ENCODE assay signal across 16 mouse cellular contexts in genomic region chr1:122055146-122055545, GRCm38 (mm10).
DNase-seq lines count a peak whose midpoint lies in the region; ATAC-seq and TF ChIP-seq lines count a peak whose summit lies in the region.
"Had no signal": no experiment of that assay in that cellular context is flagged by ENCODE, and none has a peak within 500 bp of the region (broad histone marks: within the 10 kb centered on the region; RNA-seq: fewer than 3 reads in every experiment).

No protein-coding gene starts in this region.

- peak; percentile 32 for TF ChIP-seq CTCF in left cerebral cortex, adult 2 months (IDR thresholded peaks at IDR 0.05)

- WGBS in embryonic facial prominence, embryonic 11.5 days, result 64% methylated on average over 1 of the region's 1 CpGs
- 81% methylated on average over 1 of the region's 1 CpGs for WGBS in embryonic facial prominence, embryonic 10.5 days

- no peak overlapping the region for H3K27ac ChIP-seq in embryonic facial prominence, embryonic 11.5 days (replicated peaks; ENCODE audit: low read depth, low read length)
- H3K27ac ChIP-seq in embryonic facial prominence, embryonic 10.5 days (replicated peaks), result no peak overlapping the region
- no peak overlapping the region for H3K27ac ChIP-seq in left cerebral cortex, adult 2 months
- H3K27ac ChIP-seq: forebrain, embryonic 15.5 days; heart, embryonic 15.5 days; hindbrain, embryonic 13.5 days; neural tube, embryonic 12.5 days had no signal

- no peaks in the 10 kb centered on the region for H3K4me1 ChIP-seq in embryonic facial prominence, embryonic 11.5 days (ENCODE audit: control insufficient read depth, insufficient read depth, low read length)
- no peaks in the 10 kb centered on the region for H3K4me1 ChIP-seq in embryonic facial prominence, embryonic 10.5 days
- H3K4me1 ChIP-seq: forebrain, embryonic 15.5 days; heart, embryonic 15.5 days; hindbrain, embryonic 13.5 days; neural tube, embryonic 12.5 days had no signal

- no peak overlapping the region for H3K4me2 ChIP-seq in embryonic facial prominence, embryonic 11.5 days (ENCODE audit: low read depth, low read length)
- H3K4me2 ChIP-seq: forebrain, embryonic 15.5 days; heart, embryonic 15.5 days; hindbrain, embryonic 13.5 days; neural tube, embryonic 12.5 days had no signal

- no peaks in the 10 kb centered on the region for H3K9me3 ChIP-seq in embryonic facial prominence, embryonic 11.5 days (replicated peaks; ENCODE audit: control insufficient read depth, low read length)
- H3K9me3 ChIP-seq in embryonic facial prominence, embryonic 10.5 days, result no peaks in the 10 kb centered on the region
- H3K9me3 ChIP-seq: forebrain, embryonic 15.5 days; heart, embryonic 15.5 days; hindbrain, embryonic 13.5 days; neural tube, embryonic 12.5 days had no signal

- intact Hi-C loops in left cerebral cortex, adult 2 months (cut with DNase I), result no loop called here

- H3K36me3 ChIP-seq in embryonic facial prominence, embryonic 11.5 days (replicated peaks; ENCODE audit: control insufficient read depth, insufficient read depth, low read depth, low read length), result no peaks in the 10 kb centered on the region
- H3K36me3 ChIP-seq in embryonic facial prominence, embryonic 10.5 days (replicated peaks), result no peaks in the 10 kb centered on the region
- H3K36me3 ChIP-seq: forebrain, embryonic 15.5 days; heart, embryonic 15.5 days; hindbrain, embryonic 13.5 days; neural tube, embryonic 12.5 days had no signal

- H3K27me3 ChIP-seq in embryonic facial prominence, embryonic 11.5 days (ENCODE audit: control insufficient read depth, insufficient read depth, low read length), result no peaks in the 10 kb centered on the region
- no peaks in the 10 kb centered on the region for H3K27me3 ChIP-seq in embryonic facial prominence, embryonic 10.5 days (replicated peaks; ENCODE audit: low read depth, poor library complexity, severe bottlenecking)
- H3K27me3 ChIP-seq: forebrain, embryonic 15.5 days; heart, embryonic 15.5 days; hindbrain, embryonic 13.5 days; neural tube, embryonic 12.5 days had no signal

- H3K9ac ChIP-seq in embryonic facial prominence, embryonic 11.5 days (replicated peaks; ENCODE audit: low read length), result no peak overlapping the region
- H3K9ac ChIP-seq: forebrain, embryonic 15.5 days; heart, embryonic 15.5 days; hindbrain, embryonic 13.5 days; neural tube, embryonic 12.5 days had no signal

- ATAC-seq in embryonic facial prominence, embryonic 11.5 days (replicated peaks; ENCODE audit: insufficient number of reproducible peaks, low FRiP score, low TSS enrichment, low read depth), result no peak
- ATAC-seq: forebrain, embryonic 15.5 days had no signal

- DNase-seq in embryonic facial prominence, embryonic 11.5 days (ENCODE audit: low spot score), result peak; percentile 11
- no peak for DNase-seq in embryonic facial prominence, embryonic 10.5 days (ENCODE audit: low spot score)
- DNase-seq in left cerebral cortex, adult 2 months (ENCODE audit: extremely low spot score in 1 of 2, low spot score in 2 of 2), result no peak
- DNase-seq in left cerebral cortex, adult 9 months (ENCODE audit: low spot score in 2 of 2), result no peak
- peak; percentile 5 for DNase-seq in 3T3-L1 (ENCODE audit: low read depth, low spot score)
- DNase-seq in brain, adult 2 months (ENCODE audit: low read depth, low spot score), result peak; percentile 38
- no peak for DNase-seq in ovary, postnatal 36 days (ENCODE audit: low spot score)
- DNase-seq: adrenal gland, postnatal 25 days; B cell, adult 2 months; kidney, adult 18-20 months; lung, adult 2 months; thymus, postnatal 25 days had no signal

- H3K4me3 ChIP-seq in embryonic facial prominence, embryonic 11.5 days (ENCODE audit: low read depth, low read length), result no peak overlapping the region
- no peak overlapping the region for H3K4me3 ChIP-seq in embryonic facial prominence, embryonic 10.5 days
- H3K4me3 ChIP-seq in left cerebral cortex, adult 2 months, result no peak overlapping the region
- H3K4me3 ChIP-seq: forebrain, embryonic 15.5 days; heart, embryonic 15.5 days; hindbrain, embryonic 13.5 days; neural tube, embryonic 12.5 days had no signal

Comparison
In these comparisons a context has a peak if more than half of its experiments do, and no peak if none do; other contexts are left out.
1. DNase-seq: peak in embryonic facial prominence, embryonic 11.5 days (single experiment), 3T3-L1 (single experiment) and brain, adult 2 months (single experiment); none in embryonic facial prominence, embryonic 10.5 days (single experiment), left cerebral cortex, adult 2 months (0 of 2), left cerebral cortex, adult 9 months (0 of 2) and ovary, postnatal 36 days (single experiment).